Mouse (Mus musculus) gastrocnemius, adult 2 months (tissue): ENCODE measurements at regions not wholly inside any gene's neighbourhood (a gene's known extent, or its start where the extent isn't known, plus 50 kb on each side); places are given as distances from the start of the nearest gene placed in this dataset.

Experiments used
- DNase-seq: peaks from one replicate; pipeline ENCODE4 v3.0.0; 2022
- H3K27ac ChIP-seq: fragments of 200-600 bp; 2 replicates; pipeline ENCODE4 v1.8.1; 2022; ENCODE audit warnings: mild to moderate bottlenecking
- H3K4me3 ChIP-seq: fragments of 200-600 bp; 2 replicates; pipeline ENCODE4 v1.8.1; 2022; ENCODE audit warnings: mild to moderate bottlenecking, moderate library complexity
- CTCF ChIP-seq: fragments of 200-600 bp; IDR thresholded peaks from 2 replicates; pipeline ENCODE4 v1.8.1; 2022; ENCODE audit warnings: antibody characterized with exemption, mild to moderate bottlenecking, moderate library complexity
- intact Hi-C: fragments of 180-260 bp; cut with DNase I; formaldehyde crosslinking; loops from one replicate; pipeline ENCODE4 v1.15.1; 2025

DNA sequence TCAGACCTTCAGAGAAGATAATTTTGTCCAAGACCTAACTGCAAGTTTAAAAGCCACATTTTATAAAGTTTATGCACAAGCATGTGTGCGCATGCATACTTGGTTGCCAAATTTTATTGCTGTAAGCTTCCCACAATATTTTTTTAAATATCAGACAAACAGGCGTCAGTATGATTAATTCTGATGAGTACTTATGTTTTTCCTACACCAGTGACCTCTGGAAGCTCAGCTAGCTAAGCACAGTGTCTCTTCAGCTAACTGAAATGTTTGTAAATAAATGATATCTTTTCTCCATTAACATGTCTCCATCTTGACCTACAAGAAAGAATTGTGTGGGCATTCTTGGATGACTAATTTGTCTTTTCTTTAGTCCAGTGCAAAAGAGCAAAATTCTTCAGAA is 168.6 kb upstream of the Ahr start:
- DNase-seq = no peak
- Histone ChIP-seq H3K4me3 (no peak overlapping the region), H3K27ac (no peak overlapping the region)
- TF ChIP-seq CTCF = no peak
- intact Hi-C loops = no loop called here

DNA sequence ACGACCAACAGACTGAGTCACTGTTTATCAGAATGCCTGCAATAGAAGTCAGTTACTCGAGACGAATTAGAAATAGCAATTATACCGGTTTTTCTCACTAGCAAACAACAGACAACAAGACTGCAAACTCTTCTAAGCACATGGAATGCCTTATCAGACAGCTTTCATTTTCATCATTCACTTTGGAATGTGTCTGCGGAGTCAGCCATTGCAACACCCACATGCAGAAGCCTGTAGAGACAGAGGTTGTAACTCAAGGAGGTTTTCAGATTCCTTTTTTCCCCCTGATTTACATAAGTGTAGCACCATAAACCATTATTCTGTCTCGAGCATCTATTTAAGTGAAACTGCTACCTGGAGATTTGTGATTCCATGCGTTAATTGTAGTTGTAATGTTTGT is 167.8 kb upstream of the Ahr start:
- intact Hi-C loops = no loop called here

DNA sequence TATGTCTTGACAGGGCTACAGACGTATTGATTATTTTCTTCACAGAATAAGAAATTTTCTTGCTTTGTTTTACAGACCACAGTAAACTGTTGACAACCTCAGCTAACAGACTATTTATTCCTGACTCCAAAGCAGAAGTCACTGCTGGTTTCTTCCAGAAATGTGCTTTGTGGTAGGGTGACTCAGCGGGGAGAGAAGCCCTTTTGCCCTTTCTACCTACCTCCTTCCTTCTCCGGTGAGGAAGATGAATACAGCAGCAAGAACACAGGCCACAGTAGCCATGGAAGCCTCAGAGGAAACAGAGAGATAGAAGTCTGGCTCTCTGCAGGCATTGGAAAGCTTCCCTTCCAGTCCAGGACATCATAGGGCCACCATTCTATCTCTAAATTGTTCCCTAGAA is 159.4 kb upstream of the Ahr start:
- intact Hi-C loops = no loop called here
- H3K27ac ChIP-seq = no peak overlapping the region
- no peak for DNase-seq
- no peak overlapping the region for H3K4me3 ChIP-seq
- TF ChIP-seq CTCF = no peak

More for the DNA sequence above, 167.8 kb upstream of the Ahr start:
- no peak for TF ChIP-seq CTCF
- Histone ChIP-seq H3K4me3 (no peak overlapping the region), H3K27ac (no peak overlapping the region)
- no peak for DNase-seq

DNA sequence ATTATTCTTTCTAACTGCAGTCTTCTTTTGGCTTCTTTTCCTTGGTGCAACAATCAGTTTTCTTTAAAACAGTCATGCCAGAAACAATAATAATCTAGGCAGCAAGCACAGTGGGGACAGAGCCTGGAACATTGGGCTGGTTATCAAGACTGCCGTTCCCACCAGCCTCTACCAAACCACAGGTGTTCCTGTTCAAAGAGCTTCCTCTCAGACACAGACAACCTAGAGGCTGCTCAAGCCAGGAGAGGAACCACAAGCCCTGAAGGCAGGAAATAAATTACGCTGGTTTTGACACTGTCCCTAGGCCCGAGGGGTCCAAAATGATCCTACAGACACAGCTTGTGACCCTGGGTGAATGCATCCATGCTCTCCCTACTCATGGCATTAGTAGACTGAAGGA is 156.1 kb upstream of the Ahr start:
- intact Hi-C loops = no loop called here
- no peak for TF ChIP-seq CTCF

DNA sequence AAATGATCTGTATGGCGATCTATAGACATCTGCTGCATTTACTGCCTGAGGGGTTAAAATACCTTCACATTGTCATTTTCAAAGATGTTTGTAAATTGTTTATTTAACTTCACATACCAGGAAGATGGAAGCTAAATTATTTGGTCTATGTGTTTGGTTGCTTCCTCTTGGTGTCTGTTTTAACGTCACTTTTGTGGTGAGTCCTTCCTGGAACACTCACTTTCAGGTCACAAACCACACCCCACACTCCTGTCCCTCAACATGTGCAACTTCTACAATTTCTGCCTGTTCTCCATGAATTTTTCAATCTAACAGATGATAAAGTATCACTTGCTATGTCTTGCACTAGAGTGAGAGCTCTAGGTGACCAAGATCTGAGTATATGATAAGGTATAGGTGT is 151.4 kb upstream of the Ahr start:
- intact Hi-C loops = no loop called here
- TF ChIP-seq CTCF = no peak
- Histone ChIP-seq H3K4me3 (no peak overlapping the region), H3K27ac (no peak overlapping the region)
- DNase-seq = no peak

More for the DNA sequence above, 156.1 kb upstream of the Ahr start:
- no peak for DNase-seq
- Histone ChIP-seq H3K4me3 (no peak overlapping the region), H3K27ac (no peak overlapping the region)

DNA sequence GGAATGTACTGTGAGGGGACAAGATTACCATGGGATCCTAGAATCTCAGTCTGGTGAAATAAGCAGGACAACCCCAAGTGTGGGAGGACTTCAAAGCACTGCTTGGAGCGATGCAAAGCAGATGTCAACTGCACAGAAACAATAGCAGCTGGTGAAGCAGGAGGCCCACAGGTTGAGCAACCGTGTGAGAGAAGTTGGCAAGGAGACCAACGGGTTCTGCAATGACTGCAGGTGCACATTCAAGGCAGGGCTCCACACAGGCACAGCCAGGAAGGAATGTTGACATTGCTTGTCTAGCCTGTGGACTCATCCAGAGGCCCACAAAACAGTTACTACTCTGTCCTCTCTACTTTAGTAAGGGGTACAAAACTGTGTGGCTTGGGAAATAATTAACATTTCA is 150.4 kb upstream of the Ahr start:
- H3K27ac ChIP-seq = no peak overlapping the region
- H3K4me3 ChIP-seq = no peak overlapping the region
- intact Hi-C loops = no loop called here
- no peak for DNase-seq
- TF ChIP-seq CTCF = no peak

DNA sequence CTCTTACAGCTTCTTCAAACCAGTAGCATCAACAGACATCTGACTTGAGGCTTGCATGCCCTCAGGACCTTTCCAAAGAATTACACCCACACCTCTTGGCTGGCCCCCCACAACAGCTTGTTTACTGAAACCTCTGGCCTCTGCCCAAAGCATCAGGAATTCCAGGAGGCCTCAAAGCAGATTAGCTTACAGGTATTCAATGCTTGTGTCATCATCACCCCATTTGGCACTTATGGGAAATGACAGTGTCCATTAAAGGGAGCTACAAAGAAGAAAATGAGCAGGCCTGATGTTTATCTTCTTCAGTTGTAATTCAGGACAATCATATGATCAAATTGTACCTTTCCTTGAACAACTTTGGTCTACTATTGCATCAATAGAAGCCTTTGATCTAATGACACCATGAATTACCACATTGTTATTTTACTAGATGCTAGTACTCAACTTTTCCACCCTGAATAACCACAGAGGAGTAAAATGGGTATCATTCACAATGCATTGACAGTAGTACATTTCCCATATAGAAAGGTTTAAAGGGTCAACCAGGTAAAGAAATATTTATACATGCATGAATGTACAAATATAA is 147.1 kb upstream of the Ahr start:
- DNase-seq = no peak
- intact Hi-C loops = no loop called here
- no peak for TF ChIP-seq CTCF
- Histone ChIP-seq H3K4me3 (no peak overlapping the region), H3K27ac (no peak overlapping the region)

DNA sequence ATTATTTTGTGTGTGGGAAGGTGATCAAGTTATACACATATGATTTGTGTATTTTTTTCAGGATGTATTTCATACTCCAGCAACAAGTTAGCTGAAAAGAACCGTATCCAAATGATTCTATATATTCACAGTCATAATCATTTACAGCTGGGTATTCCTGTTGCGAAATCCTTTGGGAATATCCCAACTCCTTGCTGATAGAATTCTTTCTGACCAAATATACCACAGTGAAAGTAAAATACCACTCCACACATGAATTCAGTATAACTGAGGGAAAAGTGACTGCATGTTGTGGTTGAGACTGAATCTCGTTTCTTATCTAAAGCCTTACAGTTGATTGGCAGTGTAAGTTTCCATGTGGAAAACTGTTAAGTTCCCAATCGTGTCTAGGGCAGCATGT is 145.1 kb upstream of the Ahr start:
- Histone ChIP-seq H3K27ac (no peak overlapping the region), H3K4me3 (no peak overlapping the region)
- no peak for TF ChIP-seq CTCF
- DNase-seq = no peak
- intact Hi-C loops = no loop called here

DNA sequence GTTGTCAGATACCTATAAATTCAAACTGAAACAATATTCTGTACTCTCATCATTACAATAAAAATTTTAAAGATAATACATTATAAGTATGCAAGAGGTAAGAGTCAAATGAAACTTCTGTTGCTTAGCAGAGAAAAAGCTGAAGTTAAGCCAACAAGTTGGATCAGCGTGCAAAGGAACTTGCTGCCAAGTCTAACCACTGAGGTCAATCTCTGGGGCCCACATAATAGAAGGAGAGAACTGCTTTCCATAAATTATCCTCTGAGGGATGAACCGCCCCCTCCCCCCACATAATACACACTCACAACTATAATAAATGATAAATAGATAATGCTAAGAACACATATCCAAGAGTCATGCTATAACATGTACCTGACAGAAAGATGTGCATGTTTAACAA is 144.2 kb upstream of the Ahr start:
- DNase-seq = no peak
- no peak overlapping the region for H3K27ac ChIP-seq
- intact Hi-C loops = no loop called here
- H3K4me3 ChIP-seq = no peak overlapping the region
- TF ChIP-seq CTCF = no peak

DNA sequence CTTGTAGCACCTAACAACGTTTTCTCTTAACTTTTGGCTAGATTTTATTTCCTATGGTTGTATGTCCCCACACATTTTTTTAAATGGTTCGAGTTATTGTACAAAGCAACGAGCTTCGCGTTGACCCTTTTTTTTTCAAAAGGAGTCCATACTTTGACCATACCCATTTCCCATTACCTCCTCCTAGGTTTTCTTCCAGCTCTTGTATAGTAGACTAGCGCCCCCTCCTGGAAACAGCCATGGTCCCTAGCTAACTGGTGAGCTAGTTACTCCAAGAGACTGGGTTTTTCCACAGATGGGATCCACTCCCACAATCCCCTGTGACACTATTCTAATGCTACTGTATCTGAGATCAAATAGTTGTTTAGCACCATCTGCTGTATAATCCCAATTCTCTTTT is 139.6 kb upstream of the Ahr start:
- Histone ChIP-seq H3K4me3 (no peak overlapping the region), H3K27ac (no peak overlapping the region)
- DNase-seq = peak; percentile 31
- TF ChIP-seq CTCF = peak; percentile 53
- intact Hi-C loops = no loop called here

DNA sequence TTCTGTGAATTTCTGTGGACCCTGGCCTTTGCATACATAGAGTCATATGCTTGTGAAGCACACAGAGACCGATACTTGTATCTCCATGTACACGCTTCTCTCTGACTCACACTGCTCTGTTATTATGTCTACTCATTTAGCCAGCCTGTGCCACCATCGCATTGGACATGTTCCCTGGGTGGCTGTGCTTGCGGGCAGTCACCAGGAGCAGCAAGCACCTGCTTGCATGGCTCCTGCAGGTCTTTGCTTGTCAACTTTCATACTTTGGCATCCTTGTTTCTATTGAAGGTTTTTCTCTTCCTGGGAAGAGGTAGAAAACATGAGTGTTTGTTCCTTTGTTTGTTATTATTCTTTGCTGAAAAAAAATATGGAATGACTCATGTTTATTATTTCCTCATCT is 136.1 kb upstream of the Ahr start:
- intact Hi-C loops = no loop called here
- TF ChIP-seq CTCF = no peak
- Histone ChIP-seq H3K4me3 (no peak overlapping the region), H3K27ac (no peak overlapping the region)
- DNase-seq = no peak

DNA sequence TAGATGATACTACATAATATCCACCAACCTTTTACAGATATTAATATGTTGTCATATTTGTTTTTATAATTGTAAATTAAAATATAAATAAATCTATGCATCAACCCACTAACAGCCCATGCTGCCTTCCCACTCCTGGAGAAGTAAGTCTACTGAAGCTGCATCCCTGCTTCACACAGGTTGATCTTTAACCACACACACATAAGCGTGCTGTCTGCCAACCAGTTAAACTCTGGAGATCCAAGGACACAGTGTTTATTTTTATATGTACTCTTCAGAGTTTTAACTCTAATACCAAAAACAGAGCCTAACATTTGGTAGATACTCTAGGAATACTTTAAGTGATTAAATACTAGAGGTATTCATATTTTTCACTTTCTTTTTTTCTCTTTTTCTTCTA is 133.9 kb upstream of the Ahr start:
- TF ChIP-seq CTCF = no peak
- DNase-seq = no peak
- Histone ChIP-seq H3K27ac (no peak overlapping the region), H3K4me3 (no peak overlapping the region)
- intact Hi-C loops = no loop called here

DNA sequence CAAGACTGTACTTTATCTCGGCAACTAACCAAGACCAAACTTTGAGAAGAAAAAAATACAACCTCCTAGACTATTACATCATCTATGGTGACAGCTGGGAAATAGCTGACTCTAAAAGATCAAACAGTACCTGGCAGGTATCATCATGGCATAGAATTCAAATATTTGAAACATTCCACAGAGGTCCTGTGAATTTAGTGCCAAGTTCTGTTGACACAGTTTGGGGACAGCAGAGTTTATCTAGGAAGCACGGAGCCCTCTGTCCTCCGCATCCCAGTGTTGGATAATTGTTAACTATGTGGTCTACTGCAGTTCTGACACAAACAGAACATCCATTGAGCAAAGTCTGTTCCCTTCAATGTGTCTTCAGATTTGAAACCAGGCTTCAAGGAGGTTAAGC is 132.9 kb upstream of the Ahr start:
- intact Hi-C loops = no loop called here
- Histone ChIP-seq H3K27ac (no peak overlapping the region), H3K4me3 (no peak overlapping the region)
- DNase-seq = no peak
- no peak for TF ChIP-seq CTCF

DNA sequence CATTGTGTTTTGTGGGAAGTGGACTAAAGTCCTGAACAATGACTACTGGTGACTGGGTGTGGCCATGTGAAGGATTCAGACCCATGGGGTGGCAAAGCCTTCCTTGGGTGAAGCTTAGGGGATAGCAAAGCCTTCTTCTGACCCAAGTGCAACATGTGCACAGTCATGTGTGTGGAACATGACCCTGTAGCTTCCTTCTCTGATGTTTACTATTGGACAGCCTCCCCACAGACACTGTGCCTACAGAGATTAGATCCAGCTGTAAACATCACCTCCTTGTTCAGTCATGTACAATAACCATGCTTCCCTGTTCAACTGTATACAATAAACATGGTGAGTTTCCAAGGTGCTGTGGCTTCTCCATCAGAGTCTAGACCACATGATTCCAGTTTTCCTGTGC is 132.4 kb upstream of the Ahr start:
- no peak overlapping the region for H3K4me3 ChIP-seq
- DNase-seq = no peak
- H3K27ac ChIP-seq = no peak overlapping the region
- TF ChIP-seq CTCF = no peak
- intact Hi-C loops = no loop called here

DNA sequence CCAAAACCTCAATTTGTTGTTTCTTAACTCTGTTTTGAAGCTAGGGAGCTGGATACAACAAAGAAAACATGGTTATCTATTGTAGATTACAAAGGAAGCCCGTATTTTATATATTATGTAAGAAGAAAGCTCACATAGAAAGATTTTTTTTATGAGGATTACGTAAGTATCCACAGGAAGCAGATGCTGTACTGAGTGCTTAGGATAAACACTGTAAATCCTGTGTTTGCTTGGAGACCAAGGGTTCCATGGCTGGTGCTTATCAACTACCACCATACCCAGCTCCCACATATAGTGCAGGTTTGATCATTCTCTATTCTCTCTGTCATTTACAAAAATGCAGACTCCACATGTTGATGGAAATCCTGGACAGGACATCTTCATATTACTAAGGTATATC is 131.2 kb upstream of the Ahr start:
- intact Hi-C loops = no loop called here
- no peak for DNase-seq
- TF ChIP-seq CTCF = no peak
- H3K27ac ChIP-seq = no peak overlapping the region
- H3K4me3 ChIP-seq = no peak overlapping the region
